Mouse (Mus musculus) kidney, embryonic 15.5 days (tissue): Measurements from ENCODE around the gene Plekhg6. TPM values are rescaled to one million over a fixed set of nuclear protein-coding genes. Genes with fewer than 3 reads are reported as not detected.

Experiments
- ATAC-seq: fragments of 200-750 bp; cut with Nextera tagmentation; replicated peaks from 2 replicates; pipeline ENCODE4 v1.8.0; 2017; ENCODE audit warnings: moderate TSS enrichment; ENCODE audit not compliant: low FRiP score
- H3K27ac ChIP-seq: fragments of 300-500 bp; sonication (generic); 2 replicates; pipeline ENCODE4 v1.5.1; 2015; ENCODE audit warnings: mild to moderate bottlenecking, inconsistent platforms
- H3K27me3 ChIP-seq: fragments of 300-500 bp; sonication (generic); 2 replicates; pipeline ENCODE4 v1.6.1; 2015; ENCODE audit warnings: inconsistent platforms
- H3K36me3 ChIP-seq: fragments of 300-500 bp; sonication (generic); 2 replicates; pipeline ENCODE4 v1.6.1; 2015; ENCODE audit warnings: inconsistent platforms
- H3K4me1 ChIP-seq: fragments of 300-500 bp; sonication (generic); 2 replicates; pipeline ENCODE4 v1.6.1; 2015; ENCODE audit warnings: inconsistent platforms
- H3K4me2 ChIP-seq: fragments of 300-500 bp; sonication (generic); 2 replicates; pipeline ENCODE4 v1.6.1; 2015; ENCODE audit warnings: moderate library complexity, mild to moderate bottlenecking, inconsistent platforms
- H3K4me3 ChIP-seq: fragments of 300-500 bp; sonication (generic); replicated peaks from 2 replicates; pipeline ENCODE4 v1.5.1; 2015; ENCODE audit warnings: mild to moderate bottlenecking, inconsistent platforms
- H3K9ac ChIP-seq: fragments of 300-500 bp; sonication (generic); 2 replicates; pipeline ENCODE4 v1.6.1; 2015; ENCODE audit warnings: mild to moderate bottlenecking, inconsistent platforms
- H3K9me3 ChIP-seq: fragments of 300-500 bp; sonication (generic); replicated peaks from 2 replicates; pipeline ENCODE4 v1.6.1; 2016; ENCODE audit warnings: inconsistent platforms
- WGBS: fragments of 180-500 bp; shearing (Covaris S2); methylation state at CpG from one replicate; pipeline ENCODE4 v1.1.7; 2015; ENCODE audit warnings: mixed read lengths; 5-methylcytosine and 5-hydroxymethylcytosine counted together
- polyA plus RNA-seq: library from polyadenylated mRNA; unstranded; fragments of >200 nt; fragmentation: Nextera tagmentation; extraction: Ambion mirVana; gene quantifications from 2 replicates; pipeline ENCODE4 v1.2.1, GENCODE M21; 2015

The Plekhg6 gene
- polyA plus RNA-seq: 4.7 and 4.9 TPM in 2 replicates

- peak; percentile 41 for ATAC-seq
- Histone ChIP-seq H3K27ac (peak within 1 kb of the TSS; percentile 33), H3K4me1 (peaks cover 46% of the 10 kb centered on the region), H3K4me2 (peak within 1 kb of the TSS; percentile 93), H3K4me3 (peak within 1 kb of the TSS; percentile 53), H3K9me3 (no peaks in the 10 kb centered on the region), H3K9ac (peak within 1 kb of the TSS; percentile 54), H3K27me3 (peaks cover 40% of the 10 kb centered on the region), H3K36me3 (no peaks in the 10 kb centered on the region)
- 7% methylated on average over 35 of the region's 40 CpGs for WGBS
Measured at GRCm38 (mm10) chr6:125380372-125381360, at the start of gene Plekhg6. TSS of gene Plekhg6 (minus strand) at chr6:125380793.

- Histone ChIP-seq H3K4me1 (peaks cover 31% of the 10 kb centered on the region), H3K4me2 (no peak overlapping the region), H3K36me3 (no peaks in the 10 kb centered on the region), H3K9me3 (no peaks in the 10 kb centered on the region), H3K27me3 (no peaks in the 10 kb centered on the region), H3K4me3 (no peak overlapping the region), H3K9ac (no peak overlapping the region), H3K27ac (no peak overlapping the region)
- no peak for ATAC-seq
- 79% methylated on average over 6 of the region's 6 CpGs for WGBS
Measured at GRCm38 (mm10) chr6:125429741-125430140, 49.1 kb upstream of the Plekhg6 start.

- Histone ChIP-seq H3K27ac (peak overlapping the region; percentile 87), H3K4me2 (peak overlapping the region; percentile 94), H3K4me1 (peaks cover 47% of the 10 kb centered on the region), H3K9me3 (no peaks in the 10 kb centered on the region), H3K27me3 (no peaks in the 10 kb centered on the region), H3K4me3 (peak overlapping the region; percentile 54), H3K36me3 (no peaks in the 10 kb centered on the region), H3K9ac (peak overlapping the region; percentile 64)
- ATAC-seq: peak; percentile 89
- WGBS: 2% methylated on average over 25 of the region's 25 CpGs
Measured at GRCm38 (mm10) chr6:125426383-125427360, 46.1 kb upstream of the Plekhg6 start.

- 0 out of 2 replicates have a peak, but pooled peaks have one; percentile 16 for ATAC-seq
Measured at GRCm38 (mm10) chr6:125425205-125426090, 44.9 kb upstream of the Plekhg6 start.

GRCm38 (mm10) chr6:125424156-125424555, 43.6 kb upstream of the Plekhg6 start:
- Histone ChIP-seq H3K4me1 (peaks cover 40% of the 10 kb centered on the region), H3K27ac (peak overlapping the region; percentile 41; the same call in 1 of the 2 replicates), H3K27me3 (no peaks in the 10 kb centered on the region), H3K4me3 (no peak overlapping the region), H3K9ac (no peak overlapping the region), H3K4me2 (no peak overlapping the region), H3K9me3 (no peaks in the 10 kb centered on the region), H3K36me3 (no peaks in the 10 kb centered on the region)
- WGBS: 77% methylated on average over 3 of the region's 3 CpGs
- no peak for ATAC-seq

More at GRCm38 (mm10) chr6:125425205-125426090, 44.9 kb upstream of the Plekhg6 start:
- H3K27me3 ChIP-seq: no peaks in the 10 kb centered on the region
- H3K4me2 ChIP-seq: no peak overlapping the region
- WGBS: 44% methylated on average over 15 of the region's 15 CpGs
- no peaks in the 10 kb centered on the region for H3K36me3 ChIP-seq
- peaks cover 43% of the 10 kb centered on the region for H3K4me1 ChIP-seq
- H3K9ac ChIP-seq: no peak overlapping the region
- H3K27ac ChIP-seq: peak overlapping the region; percentile 11; the same call in 1 of the 2 replicates
- no peak overlapping the region for H3K4me3 ChIP-seq
- H3K9me3 ChIP-seq: no peaks in the 10 kb centered on the region

GRCm38 (mm10) chr6:125423507-125423906, 42.9 kb upstream of the Plekhg6 start:
- H3K4me3 ChIP-seq: no peak overlapping the region
- 55% methylated on average over 13 of the region's 13 CpGs for WGBS
- no peak overlapping the region for H3K9ac ChIP-seq
- H3K4me1 ChIP-seq: peaks cover 40% of the 10 kb centered on the region
- no peak overlapping the region for H3K4me2 ChIP-seq
- H3K36me3 ChIP-seq: no peaks in the 10 kb centered on the region
- H3K9me3 ChIP-seq: no peaks in the 10 kb centered on the region
- peak overlapping the region; percentile 41; the same call in 1 of the 2 replicates for H3K27ac ChIP-seq
- ATAC-seq: no peak
- no peaks in the 10 kb centered on the region for H3K27me3 ChIP-seq

GRCm38 (mm10) chr6:125423099-125423498, 42.5 kb upstream of the Plekhg6 start:
- Histone ChIP-seq H3K27me3 (peaks cover 1% of the 10 kb centered on the region), H3K4me1 (peaks cover 40% of the 10 kb centered on the region), H3K36me3 (no peaks in the 10 kb centered on the region), H3K27ac (peak overlapping the region; percentile 56), H3K9me3 (no peaks in the 10 kb centered on the region), H3K9ac (no peak overlapping the region), H3K4me3 (0 out of 2 replicates have a peak overlapping the region, but pooled peaks have one; percentile 21), H3K4me2 (peak overlapping the region; percentile 54)
- 48% methylated on average over 3 of the region's 3 CpGs for WGBS
- ATAC-seq: no peak

GRCm38 (mm10) chr6:125422051-125422822, 41.6 kb upstream of the Plekhg6 start:
- peak; percentile 53; the same call in 1 of the 2 replicates for ATAC-seq
- no peaks in the 10 kb centered on the region for H3K36me3 ChIP-seq
- H3K27me3 ChIP-seq: peaks cover 6% of the 10 kb centered on the region
- peak overlapping the region; percentile 54 for H3K4me2 ChIP-seq
- peaks cover 40% of the 10 kb centered on the region for H3K4me1 ChIP-seq
- H3K9ac ChIP-seq: no peak overlapping the region
- H3K27ac ChIP-seq: peak overlapping the region; percentile 56
- peak overlapping the region; percentile 21 for H3K4me3 ChIP-seq
- WGBS: 24% methylated on average over 20 of the region's 20 CpGs
- H3K9me3 ChIP-seq: no peaks in the 10 kb centered on the region

- Histone ChIP-seq H3K4me2 (no peak overlapping the region), H3K27me3 (peaks cover 6% of the 10 kb centered on the region), H3K27ac (no peak overlapping the region), H3K36me3 (no peaks in the 10 kb centered on the region), H3K4me3 (no peak overlapping the region), H3K4me1 (peaks cover 30% of the 10 kb centered on the region), H3K9me3 (no peaks in the 10 kb centered on the region), H3K9ac (no peak overlapping the region)
- ATAC-seq: no peak
- 48% methylated on average over 16 of the region's 16 CpGs for WGBS
Measured at GRCm38 (mm10) chr6:125420458-125421063, 40.0 kb upstream of the Plekhg6 start.

GRCm38 (mm10) chr6:125418744-125419143, 38.2 kb upstream of the Plekhg6 start:
- Histone ChIP-seq H3K27ac (no peak overlapping the region), H3K27me3 (peaks cover 6% of the 10 kb centered on the region), H3K4me2 (no peak overlapping the region), H3K36me3 (no peaks in the 10 kb centered on the region), H3K9me3 (no peaks in the 10 kb centered on the region), H3K4me1 (peaks cover 20% of the 10 kb centered on the region), H3K9ac (no peak overlapping the region), H3K4me3 (no peak overlapping the region)
- ATAC-seq: peak; percentile 50; the same call in 1 of the 2 replicates
- 11% methylated on average over 9 of the region's 9 CpGs for WGBS
